Mouse (Mus musculus): ENCODE measurements around the gene Lmcd1.

DNA sequence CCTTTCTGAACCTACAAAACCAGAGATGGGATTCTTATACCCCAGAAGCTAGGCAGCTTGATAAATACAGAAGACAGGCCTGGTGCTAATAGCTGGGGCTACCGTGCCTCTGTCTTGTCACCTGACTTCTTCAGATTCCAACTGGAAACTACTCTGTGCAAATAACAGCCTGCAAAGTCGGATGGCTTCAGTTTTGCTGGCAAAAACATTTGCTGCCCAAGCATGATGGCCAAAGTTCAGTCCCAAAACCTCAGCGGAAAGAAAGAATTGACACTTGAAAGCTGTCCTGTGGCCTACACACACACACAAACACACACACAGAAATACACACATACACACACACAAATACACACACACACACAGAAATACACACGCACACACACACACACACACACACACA is 65.5 kb downstream of the Lmcd1 start:
- TF ChIP-seq POLR2A (IDR thresholded peaks at IDR 0.05; ENCODE audit: low read depth, low read length) (no peak), CTCF (conservative IDR thresholded peaks at IDR 0.05; ENCODE audit: insufficient read depth, insufficient read length, low read depth, low read length) (no peak)
